Mouse (Mus musculus) myocyte (in vitro differentiated cells): Measurements from ENCODE around the gene Spata20. TPM values are rescaled to one million over a fixed set of nuclear protein-coding genes. Genes with fewer than 3 reads are reported as not detected.

Source experiments
- H3K27me3 ChIP-seq: one replicate; pipeline ENCODE4 v1.6.1; 2011; ENCODE audit not compliant: control insufficient read depth, insufficient read depth, insufficient read length
- H3K36me3 ChIP-seq: one replicate; pipeline ENCODE4 v1.6.1; 2011; ENCODE audit not compliant: control insufficient read depth, insufficient read depth
- H3K4me2 ChIP-seq: one replicate; pipeline ENCODE4 v1.6.1; 2011; ENCODE audit warnings: low read depth, control low read depth
- H3K4me3 ChIP-seq: one replicate; pipeline ENCODE4 v1.5.1; 2011; ENCODE audit warnings: mild to moderate bottlenecking, control low read depth, moderate library complexity
- H3K79me2 ChIP-seq: one replicate; pipeline ENCODE4 v1.6.1; 2011; ENCODE audit not compliant: control insufficient read depth, insufficient read depth
- H3ac ChIP-seq: one replicate; pipeline ENCODE4 v1.6.1; 2011; ENCODE audit not compliant: control insufficient read depth, insufficient read length
- CEBPB ChIP-seq: IDR thresholded peaks from 2 replicates; pipeline ENCODE4 v1.6.1; 2011; ENCODE audit warnings: mild to moderate bottlenecking, moderate library complexity; ENCODE audit not compliant: poor library complexity, insufficient read depth, severe bottlenecking
- E2F4 ChIP-seq: IDR thresholded peaks from one replicate; pipeline ENCODE4 v1.6.1; 2011; ENCODE audit warnings: mild to moderate bottlenecking, control low read depth, moderate library complexity; ENCODE audit not compliant: insufficient read depth
- MAX ChIP-seq: IDR thresholded peaks from one replicate; pipeline ENCODE4 v1.6.1; 2011; ENCODE audit warnings: low read depth, mild to moderate bottlenecking, control low read depth
- MYOD1 ChIP-seq, 3 experiments: IDR thresholded peaks; one replicate each; pipeline ENCODE4 v1.6.1; 2011; ENCODE audit warnings: control low read depth in 2 of 3, low read depth in 2 of 3, mild to moderate bottlenecking in 2 of 3, moderate library complexity in 1 of 3; ENCODE audit not compliant: insufficient read length in 2 of 3, control insufficient read depth in 1 of 3
- MYOG ChIP-seq, 3 experiments: IDR thresholded peaks; one replicate each; pipeline ENCODE4 v1.6.1; 2011; ENCODE audit warnings: control low read depth in 2 of 3, low read depth in 2 of 3, mild to moderate bottlenecking in 2 of 3; ENCODE audit not compliant: insufficient read length in 2 of 3, control insufficient read depth in 1 of 3, insufficient read depth in 1 of 3
- POLR2A ChIP-seq: IDR thresholded peaks from one replicate; pipeline ENCODE4 v1.6.1; 2011; ENCODE audit warnings: low read depth, mild to moderate bottlenecking, control low read depth, moderate library complexity; ENCODE audit not compliant: insufficient read length
- POLR2AphosphoS2 ChIP-seq: IDR thresholded peaks from one replicate; pipeline ENCODE4 v1.6.1; 2011; ENCODE audit warnings: low read depth, control low read depth; ENCODE audit not compliant: insufficient read length
- REST ChIP-seq: IDR thresholded peaks from one replicate; pipeline ENCODE4 v1.6.1; 2011; ENCODE audit warnings: mild to moderate bottlenecking, control low read depth, moderate library complexity; ENCODE audit not compliant: insufficient read depth, insufficient read length
- SRF ChIP-seq: IDR thresholded peaks from one replicate; pipeline ENCODE4 v1.6.1; 2011; ENCODE audit warnings: low read depth; ENCODE audit not compliant: control insufficient read depth, insufficient read length
- TCF12 ChIP-seq: IDR thresholded peaks from one replicate; pipeline ENCODE4 v1.6.1; 2011; ENCODE audit warnings: mild to moderate bottlenecking, control low read depth; ENCODE audit not compliant: poor library complexity, insufficient read depth, severe bottlenecking
- TCF3 ChIP-seq: IDR thresholded peaks from one replicate; pipeline ENCODE4 v1.6.1; 2011; ENCODE audit warnings: low read depth, control low read depth; ENCODE audit not compliant: insufficient read length
- USF1 ChIP-seq: IDR thresholded peaks from one replicate; pipeline ENCODE4 v1.6.1; 2011; ENCODE audit warnings: low read depth, mild to moderate bottlenecking, control low read depth, moderate library complexity
- polyA plus RNA-seq: library from polyadenylated mRNA; unstranded; fragments of >200 nt; fragmentation: generic; extraction: Trizol; gene quantifications from one replicate; pipeline ENCODE4 v1.2.1, GENCODE M21; 2012; ENCODE audit warnings: missing spikeins

Spata20 gene
- polyA plus RNA-seq, 1 experiment: not detected

- no peaks in the 10 kb centered on the region for H3K79me2 ChIP-seq
- H3K4me3 ChIP-seq: no peak overlapping the region
- peaks cover 74% of the 10 kb centered on the region for H3K27me3 ChIP-seq
- no peak overlapping the region for H3K4me2 ChIP-seq
- H3ac ChIP-seq: no peak overlapping the region
- TF ChIP-seq SRF (no peak), REST (no peak), POLR2A (no peak), MYOG (IDR thresholded peaks at IDR 0.05; ENCODE audit: control insufficient read depth in 1 of 3, insufficient read depth in 1 of 3, insufficient read length in 2 of 3, low read depth in 2 of 3) (no peak), MYOD1 (IDR thresholded peaks at IDR 0.05; ENCODE audit: control insufficient read depth in 1 of 3, insufficient read length in 2 of 3, low read depth in 2 of 3) (no peak), CEBPB (no peak), TCF12 (no peak), POLR2AphosphoS2 (no peak), E2F4 (no peak), USF1 (no peak), TCF3 (no peak), MAX (no peak)
- no peaks in the 10 kb centered on the region for H3K36me3 ChIP-seq
Observed at GRCm38 (mm10) chr11:94441752-94442151, 44.2 kb downstream of the Spata20 start.

- no peaks in the 10 kb centered on the region for H3K79me2 ChIP-seq
- no peak overlapping the region for H3K4me3 ChIP-seq
- no peak overlapping the region for H3K4me2 ChIP-seq
- no peak overlapping the region for H3ac ChIP-seq
- H3K27me3 ChIP-seq: peaks cover 74% of the 10 kb centered on the region
- no peaks in the 10 kb centered on the region for H3K36me3 ChIP-seq
- no peak for TF ChIP-seq POLR2A
- TF ChIP-seq TCF12: no peak
- no peak for TF ChIP-seq SRF
- no peak for TF ChIP-seq POLR2AphosphoS2
- TF ChIP-seq USF1: no peak
- TF ChIP-seq MAX: no peak
- no peak for TF ChIP-seq MYOG (IDR thresholded peaks at IDR 0.05; ENCODE audit: control insufficient read depth in 1 of 3, insufficient read depth in 1 of 3, insufficient read length in 2 of 3, low read depth in 2 of 3)
- no peak for TF ChIP-seq CEBPB
- TF ChIP-seq MYOD1 (IDR thresholded peaks at IDR 0.05; ENCODE audit: control insufficient read depth in 1 of 3, insufficient read length in 2 of 3, low read depth in 2 of 3): no peak
- no peak for TF ChIP-seq TCF3
- TF ChIP-seq E2F4: no peak
- TF ChIP-seq REST: no peak
Observed at GRCm38 (mm10) chr11:94441122-94441521, 44.9 kb downstream of the Spata20 start.

GRCm38 (mm10) chr11:94440421-94440820 lies 45.6 kb downstream of the Spata20 start:
- Histone ChIP-seq H3K4me3 (no peak overlapping the region), H3K79me2 (no peaks in the 10 kb centered on the region), H3K27me3 (peaks cover 67% of the 10 kb centered on the region), H3K4me2 (no peak overlapping the region), H3ac (no peak overlapping the region), H3K36me3 (no peaks in the 10 kb centered on the region)
- TF ChIP-seq POLR2A (no peak), TCF3 (no peak), USF1 (no peak), MYOG (IDR thresholded peaks at IDR 0.05; ENCODE audit: control insufficient read depth in 1 of 3, insufficient read depth in 1 of 3, insufficient read length in 2 of 3, low read depth in 2 of 3) (no peak), E2F4 (no peak), POLR2AphosphoS2 (no peak), CEBPB (no peak), TCF12 (no peak), SRF (no peak), MYOD1 (IDR thresholded peaks at IDR 0.05; ENCODE audit: control insufficient read depth in 1 of 3, insufficient read length in 2 of 3, low read depth in 2 of 3) (no peak), MAX (no peak), REST (no peak)

GRCm38 (mm10) chr11:94429011-94429651 lies 56.8 kb downstream of the Spata20 start:
- H3ac ChIP-seq: no peak overlapping the region
- TF ChIP-seq MYOG (IDR thresholded peaks at IDR 0.05; ENCODE audit: control insufficient read depth in 1 of 3, insufficient read depth in 1 of 3, insufficient read length in 2 of 3, low read depth in 2 of 3) (no peak), E2F4 (no peak), POLR2A (no peak), USF1 (no peak), TCF12 (no peak), MYOD1 (IDR thresholded peaks at IDR 0.05; ENCODE audit: control insufficient read depth in 1 of 3, insufficient read length in 2 of 3, low read depth in 2 of 3) (no peak), SRF (no peak), POLR2AphosphoS2 (no peak), MAX (no peak), REST (no peak), TCF3 (no peak), CEBPB (no peak)
- H3K4me2 ChIP-seq: peak overlapping the region; percentile 45
- no peaks in the 10 kb centered on the region for H3K36me3 ChIP-seq
- no peak overlapping the region for H3K4me3 ChIP-seq
- peaks cover 39% of the 10 kb centered on the region for H3K27me3 ChIP-seq
- H3K79me2 ChIP-seq: no peaks in the 10 kb centered on the region

Other genes starting within 250 kb of the Spata20 start
- 0.80 TPM for gene Wfikkn2, start 240.2 kb downstream of the Spata20 start, polyA plus RNA-seq
- gene Gm21885, start 204.3 kb downstream of the Spata20 start, polyA plus RNA-seq: not detected
- gene Luc7l3, start 164.2 kb downstream of the Spata20 start, polyA plus RNA-seq: 15.4 TPM
- gene Ankrd40, start 158.2 kb downstream of the Spata20 start, polyA plus RNA-seq: 105 TPM
- gene Abcc3, start 93.2 kb downstream of the Spata20 start, polyA plus RNA-seq: not detected
- 0.05 TPM for gene Cacna1g, start 12.0 kb downstream of the Spata20 start, polyA plus RNA-seq
- 0.05 TPM for gene Epn3, start 13.8 kb upstream of the Spata20 start, polyA plus RNA-seq
- 0.02 TPM for gene Mycbpap, start 35.6 kb upstream of the Spata20 start, polyA plus RNA-seq
- 3.7 TPM for gene Rsad1, start 63.1 kb upstream of the Spata20 start, polyA plus RNA-seq
- gene Chad, start 78.9 kb upstream of the Spata20 start, polyA plus RNA-seq: 0.10 TPM
- 5.8 TPM for gene Acsf2, start 115.7 kb upstream of the Spata20 start, polyA plus RNA-seq
- gene Lrrc59, start 143.6 kb upstream of the Spata20 start, polyA plus RNA-seq: 208 TPM
- 59.9 TPM for gene Mrpl27, start 167.6 kb upstream of the Spata20 start, polyA plus RNA-seq
- 2.7 TPM for gene Eme1, start 167.8 kb upstream of the Spata20 start, polyA plus RNA-seq
- 14.8 TPM for gene Xylt2, start 191.3 kb upstream of the Spata20 start, polyA plus RNA-seq
- gene Gm11541, start 218.3 kb upstream of the Spata20 start, polyA plus RNA-seq: not detected